Mouse (Mus musculus): ENCODE measurements at regions not wholly inside any gene's neighbourhood (a gene's known extent, or its start where the extent isn't known, plus 50 kb on each side); places are given as distances from the start of the nearest gene placed in this dataset.

DNA sequence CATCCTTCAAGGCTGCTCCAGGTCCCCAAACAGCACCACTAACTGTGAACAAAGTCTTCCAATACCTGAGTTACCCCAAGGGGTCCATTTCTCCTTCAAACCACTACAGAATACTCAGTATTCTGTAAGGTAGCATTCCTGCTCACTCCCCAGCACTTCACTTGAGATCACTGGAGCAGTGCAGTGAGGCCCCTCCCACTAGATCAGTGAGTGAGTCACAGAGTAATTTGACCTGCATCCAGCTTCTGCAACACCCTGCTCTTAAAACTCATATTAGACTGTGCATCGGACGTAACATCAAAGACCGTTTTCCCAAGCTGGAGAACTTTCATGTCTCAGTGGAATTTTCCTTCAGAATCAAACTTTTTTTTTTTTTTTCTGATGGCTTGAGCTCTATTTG is 461.4 kb downstream of the Insc start:
- DNase-seq: no peak

- DNase-seq: no peak
Measured at GRCm38 (mm10) chr7:115206479-115207134, 463.1 kb downstream of the Insc start.

- DNase-seq: no peak
Measured at GRCm38 (mm10) chr7:115208781-115209180, 465.3 kb downstream of the Insc start.

DNA sequence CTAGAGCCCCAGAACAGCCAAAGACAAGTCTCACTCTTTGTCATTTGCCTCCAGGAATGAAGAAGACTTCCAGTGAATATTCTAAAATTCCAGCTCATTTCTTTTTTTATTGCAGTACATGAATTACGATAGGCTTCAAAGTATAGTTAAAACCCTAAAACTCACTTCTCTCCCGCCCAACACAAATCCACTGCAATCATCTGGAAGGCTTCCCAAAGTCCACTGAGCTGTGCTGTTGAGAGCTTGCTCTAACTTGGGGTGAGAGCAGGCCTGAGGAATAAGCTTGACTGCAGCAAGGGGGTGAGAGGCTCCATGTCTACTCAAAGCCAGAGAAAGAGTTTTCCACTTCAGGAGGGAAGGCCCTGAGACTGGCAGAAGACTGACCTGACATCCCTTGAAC is 466.5 kb downstream of the Insc start:
- DNase-seq: no peak

DNA sequence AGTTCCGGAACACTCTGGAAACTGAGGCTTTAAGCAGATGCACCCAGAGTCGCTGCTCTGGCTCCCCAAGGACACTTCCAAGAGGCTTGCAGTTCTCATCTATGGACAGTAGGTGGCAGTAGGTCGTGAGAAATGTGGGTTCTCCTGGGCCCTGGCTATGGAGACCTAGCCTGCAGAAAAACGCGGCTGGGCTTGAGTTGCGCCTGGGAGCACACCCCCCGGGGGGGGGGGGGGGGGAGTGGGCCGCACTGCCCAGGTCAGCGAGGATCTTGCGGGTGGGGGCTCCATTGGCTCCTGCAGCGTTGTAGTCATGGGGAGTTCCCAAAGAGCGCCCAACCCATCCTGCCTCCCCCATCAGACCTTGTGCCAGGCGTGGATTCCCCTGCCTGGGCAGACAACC is 473.3 kb downstream of the Insc start:
- DNase-seq: peak; percentile 67 to 71

- DNase-seq: peak; percentile 2 to 4
Measured at GRCm38 (mm10) chr7:115217255-115217654, 473.8 kb downstream of the Insc start.

GRCm38 (mm10) chr7:115217712-115218111 is 474.2 kb downstream of the Insc start:
- no peak for DNase-seq

- DNase-seq: peak; percentile 2 to 8
Measured at GRCm38 (mm10) chr7:115218596-115219180, 475.2 kb downstream of the Insc start.

- DNase-seq: no peak
Measured at GRCm38 (mm10) chr7:115222642-115223041, 479.1 kb downstream of the Insc start.

GRCm38 (mm10) chr7:115230525-115230924 is 487.0 kb downstream of the Insc start:
- DNase-seq: no peak

GRCm38 (mm10) chr7:115233850-115234436 is 490.4 kb downstream of the Insc start:
- no peak for DNase-seq

DNA sequence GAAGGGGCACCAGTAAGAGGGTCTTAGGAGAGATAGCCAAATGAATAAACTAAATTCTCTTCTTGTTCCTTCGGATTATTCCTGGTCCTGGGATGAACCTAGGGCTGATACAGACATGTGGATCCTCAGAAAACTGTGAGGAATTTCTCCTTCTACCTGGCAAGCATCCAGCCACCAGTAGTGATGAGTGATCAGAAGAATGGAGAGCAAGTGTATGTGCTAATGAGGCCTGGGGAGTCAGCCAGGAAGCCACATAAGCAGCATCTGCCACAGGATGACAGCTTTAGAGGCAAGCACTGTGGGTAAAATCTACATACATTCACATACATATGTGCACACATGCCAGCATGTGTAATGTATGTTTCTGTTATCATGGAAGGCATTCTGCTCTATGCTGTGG is 493.6 kb downstream of the Insc start:
- DNase-seq: no peak

- DNase-seq: no peak
Measured at GRCm38 (mm10) chr7:115251591-115252369, 508.3 kb downstream of the Insc start.

DNA sequence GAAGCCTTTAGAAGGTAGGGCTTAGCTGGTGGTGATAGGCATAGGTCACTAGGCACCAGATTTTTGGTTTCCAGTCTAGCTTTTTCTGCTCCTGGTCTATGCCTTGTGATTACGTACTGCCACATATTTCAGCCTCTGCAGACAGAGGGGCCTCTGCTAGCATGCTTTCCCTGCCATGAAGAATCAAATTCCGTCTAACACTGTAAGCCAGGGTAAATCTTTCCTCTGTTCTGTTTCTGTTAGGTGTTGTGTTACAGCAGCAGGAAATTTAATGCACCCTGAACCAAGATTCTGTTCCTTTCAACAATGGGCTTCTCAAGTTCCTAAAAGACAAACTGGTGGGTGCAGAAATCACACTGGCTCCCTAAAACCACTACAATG is 508.9 kb downstream of the Insc start:
- DNase-seq: no peak

GRCm38 (mm10) chr7:115258626-115259025 is 515.1 kb downstream of the Insc start:
- DNase-seq: no peak

DNA sequence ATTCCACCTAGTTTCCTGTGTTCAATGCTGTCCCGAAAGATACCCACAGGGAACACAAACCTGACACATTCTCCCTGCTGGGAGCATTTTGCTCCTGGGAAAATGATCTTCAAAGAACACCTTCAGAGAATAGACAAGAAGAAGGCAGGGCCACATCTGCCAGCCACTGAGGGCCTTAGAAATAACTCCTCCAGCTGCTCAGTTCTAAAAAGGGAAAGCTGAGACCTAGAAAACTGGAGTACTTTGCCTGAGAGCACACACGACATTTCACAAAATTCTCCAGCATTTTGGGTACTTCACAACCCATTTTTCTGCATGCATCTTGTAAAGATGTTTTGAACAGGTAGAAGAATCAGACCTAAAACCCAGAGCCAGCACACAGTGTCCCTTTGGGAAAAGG is 519.6 kb downstream of the Insc start:
- DNase-seq: no peak

DNA sequence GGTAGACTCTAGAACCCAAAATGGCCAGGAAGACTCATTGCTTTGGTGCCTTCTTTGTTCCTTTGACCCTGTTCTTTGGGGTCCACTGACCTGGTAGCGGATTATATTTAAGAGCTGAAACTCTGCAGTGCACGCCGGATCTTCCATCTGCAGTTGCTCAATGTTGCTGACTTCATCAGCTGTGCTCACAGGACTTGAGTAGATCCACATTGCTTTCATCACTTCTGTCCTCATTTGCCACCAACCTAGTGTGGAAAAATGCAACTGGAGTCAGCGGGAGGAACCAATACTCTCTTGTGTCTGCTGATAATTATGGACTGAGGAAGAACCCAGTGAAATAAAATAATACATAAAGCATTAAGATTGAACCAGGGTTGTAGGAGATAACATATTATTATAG is 522.6 kb downstream of the Insc start:
- no peak for DNase-seq

DNA sequence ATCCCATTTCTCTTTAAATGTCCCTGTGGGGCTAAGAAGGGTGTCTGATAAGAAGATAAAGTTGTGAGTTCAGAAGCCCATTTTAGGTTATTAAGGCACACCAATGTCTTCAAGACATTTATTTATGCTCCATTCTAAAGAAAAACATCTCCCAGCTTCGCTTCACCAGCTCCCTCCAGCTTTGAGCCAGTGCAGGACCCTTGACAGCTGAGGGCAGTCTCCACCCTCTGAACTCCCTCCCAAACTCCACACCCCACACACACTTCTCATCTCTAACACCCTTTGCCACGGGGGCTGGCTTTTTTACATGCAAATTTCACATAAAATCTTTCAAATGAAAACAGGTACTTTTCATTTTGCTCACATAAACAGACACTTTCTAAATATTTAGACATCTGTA is 527.3 kb downstream of the Insc start:
- no peak for DNase-seq

DNA sequence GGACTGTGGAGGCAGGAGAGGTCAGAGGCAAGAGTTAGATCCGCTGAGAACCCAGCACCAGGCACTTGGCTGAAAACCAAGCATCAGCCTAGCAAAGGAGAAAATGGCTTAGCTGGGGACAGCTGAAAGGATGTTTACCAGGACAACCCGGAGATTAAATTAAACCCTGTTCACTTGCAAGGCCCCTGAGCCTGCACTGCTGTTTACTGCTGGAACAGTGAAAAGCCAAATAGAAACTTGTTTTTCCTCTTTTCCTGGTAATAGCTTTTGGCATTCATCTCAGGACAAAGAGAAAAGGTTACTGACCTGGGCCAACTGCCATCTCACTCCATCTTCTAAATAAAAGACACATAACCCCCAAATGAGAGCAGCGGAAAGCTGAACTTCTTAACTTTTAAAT is 531.3 kb downstream of the Insc start:
- DNase-seq: no peak

- DNase-seq: no peak
Measured at GRCm38 (mm10) chr7:115290801-115291417, 547.4 kb downstream of the Insc start.

DNA sequence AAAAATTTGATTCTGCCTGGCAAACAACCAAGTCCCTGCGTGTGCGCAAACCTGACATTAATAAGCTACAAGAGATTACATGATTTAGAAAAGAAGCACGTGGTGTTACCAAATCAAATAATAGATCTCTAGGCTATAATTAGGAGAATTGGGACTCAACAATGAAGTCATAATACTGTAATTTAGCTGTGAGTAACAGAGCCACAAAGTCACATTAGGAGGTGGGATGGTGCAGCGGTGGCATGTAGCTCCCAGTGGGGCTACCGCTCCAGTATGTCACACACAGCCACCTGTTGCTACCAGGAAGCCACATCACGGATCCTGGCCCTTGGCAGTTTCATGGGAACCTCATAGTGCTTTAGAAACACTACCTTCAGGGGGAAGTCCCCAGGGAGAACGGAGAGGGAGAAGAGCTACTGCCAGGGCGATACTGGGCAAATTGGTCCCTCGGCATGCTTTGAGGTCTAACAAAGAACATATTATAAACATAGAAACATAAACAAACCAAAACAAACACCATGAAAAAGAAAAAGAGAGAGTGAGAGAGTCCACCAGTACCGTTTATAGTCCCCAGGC is 551.2 kb downstream of the Insc start:
- DNase-seq: no peak

DNA sequence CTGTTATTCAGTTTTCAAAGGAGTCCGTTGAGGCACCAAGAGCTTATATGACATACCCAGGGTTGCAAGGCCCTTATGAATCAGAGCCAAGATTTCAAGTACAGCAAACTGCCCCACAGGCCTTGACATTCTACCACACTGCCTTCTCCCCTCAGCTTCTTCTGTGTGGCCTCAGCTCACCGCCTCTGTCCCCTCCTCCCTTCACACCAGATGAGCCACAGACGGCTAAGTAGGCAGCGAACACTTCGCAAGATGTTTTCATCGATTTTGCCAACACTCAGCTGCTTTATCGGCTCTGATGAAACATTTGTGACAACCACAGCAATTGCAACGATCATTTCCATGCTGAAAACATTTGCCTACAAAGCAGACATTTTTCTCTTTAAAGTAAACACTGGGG is 556.7 kb downstream of the Insc start:
- no peak for DNase-seq

- DNase-seq: no peak
Measured at GRCm38 (mm10) chr7:115308377-115308776, 564.9 kb downstream of the Insc start.
